21 mouse cellular contexts compared by ENCODE assay signal in the genomic region with DNA sequence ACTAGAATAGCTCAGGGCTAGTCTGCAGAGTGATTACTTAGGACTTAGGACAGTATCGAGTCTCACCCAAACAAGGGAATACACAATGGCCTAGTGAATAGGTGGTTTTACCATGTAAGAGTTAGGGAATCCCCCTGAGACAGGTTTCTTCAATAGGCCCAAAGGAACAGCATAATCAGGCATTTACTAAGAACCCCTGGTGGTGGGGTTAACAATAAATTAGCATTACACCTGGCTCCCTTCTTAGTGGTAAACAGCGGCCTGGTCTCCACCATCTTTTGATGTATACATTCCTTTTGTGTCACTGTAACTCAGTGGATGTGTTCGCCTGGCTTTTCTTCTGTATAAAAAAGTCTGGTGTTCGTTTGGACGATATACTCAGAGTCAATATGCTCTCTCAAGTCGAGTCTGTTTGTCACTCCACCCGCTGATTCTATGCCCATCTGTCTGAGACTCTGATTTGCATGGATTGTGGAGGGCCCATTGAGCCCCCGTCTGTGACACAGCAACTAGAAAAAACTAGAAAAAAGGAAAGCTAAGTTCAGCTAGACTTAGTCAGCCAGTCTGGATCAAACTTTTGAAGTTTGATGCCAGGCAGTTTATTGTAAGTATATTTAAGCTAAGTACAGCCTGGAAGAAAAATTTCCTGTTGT.
DNase-seq lines count a peak whose midpoint lies in the region; TF ChIP-seq lines count a peak whose summit lies in the region.
"Had no signal": no experiment of that assay in that cellular context is flagged by ENCODE, and none has a peak within 500 bp of the region (broad histone marks: within the 10 kb centered on the region; RNA-seq: fewer than 3 reads in every experiment).

No protein-coding gene starts in this region.

- 0 out of 2 replicates have a peak, but pooled peaks have one; percentile 3 for TF ChIP-seq CTCF in layer of hippocampus, adult 2 months (conservative IDR thresholded peaks at IDR 0.05)
- no peak for TF ChIP-seq CTCF in ES-Bruce4 (IDR thresholded peaks at IDR 0.05; ENCODE audit: low read depth, low read length)
- TF ChIP-seq CTCF in olfactory bulb, adult 2 months (IDR thresholded peaks at IDR 0.05; ENCODE audit: insufficient read depth, low read depth, low read length), result no peak

- H3K27ac ChIP-seq in layer of hippocampus, adult 2 months, result no peak overlapping the region
- peak overlapping the region; percentile 84 for H3K27ac ChIP-seq in ES-Bruce4 (ENCODE audit: insufficient read depth, low read length)
- peak overlapping the region; percentile 12 for H3K27ac ChIP-seq in olfactory bulb, adult 2 months (ENCODE audit: insufficient read depth, low read depth, low read length)
- H3K27ac ChIP-seq: embryonic facial prominence, embryonic 12.5 days; forebrain, embryonic 12.5 days; gastrocnemius, adult 2 months; heart, embryonic 10.5 days; hindbrain, embryonic 12.5 days had no signal

- 73% methylated on average over 8 of the region's 8 CpGs for WGBS in olfactory bulb, adult 2 months

- TF ChIP-seq POLR2A in ES-Bruce4 (IDR thresholded peaks at IDR 0.05; ENCODE audit: insufficient read depth, low read length), result no peak
- TF ChIP-seq POLR2A in olfactory bulb, adult 2 months (IDR thresholded peaks at IDR 0.05; ENCODE audit: insufficient read depth, low read depth, low read length), result no peak

- peaks cover 4% of the 10 kb centered on the region for H3K4me1 ChIP-seq in ES-Bruce4 (ENCODE audit: control insufficient read depth, insufficient read depth, low read length)
- H3K4me1 ChIP-seq in olfactory bulb, adult 2 months (ENCODE audit: control insufficient read depth, insufficient read depth, low read length), result peaks cover 7% of the 10 kb centered on the region
- H3K4me1 ChIP-seq: forebrain, embryonic 12.5 days; heart, embryonic 10.5 days; hindbrain, embryonic 12.5 days had no signal

- H3K9me3 ChIP-seq in ES-Bruce4 (replicated peaks; ENCODE audit: control insufficient read depth, insufficient read depth, low read length, poor library complexity, severe bottlenecking), result peaks cover 6% of the 10 kb centered on the region
- H3K9me3 ChIP-seq: embryonic facial prominence, embryonic 12.5 days; forebrain, embryonic 12.5 days; G1E; heart, embryonic 10.5 days; hindbrain, embryonic 12.5 days had no signal

- no peaks in the 10 kb centered on the region; the same call in 1 of the 2 replicates for H3K27me3 ChIP-seq in ES-Bruce4 (ENCODE audit: control insufficient read depth, insufficient read depth, low read length, poor library complexity, severe bottlenecking)
- H3K27me3 ChIP-seq: CH12.LX; embryonic facial prominence, embryonic 12.5 days; forebrain, embryonic 12.5 days; hindbrain, embryonic 12.5 days had no signal

- DNase-seq in layer of hippocampus, adult 2 months (ENCODE audit: low spot score in 2 of 2), result peak; percentile 21 to 66
- no peak for DNase-seq in layer of hippocampus, postnatal 10 days (ENCODE audit: low spot score in 2 of 2)
- DNase-seq in R1 (ENCODE audit: low read depth, low spot score), result peak; percentile 90
- no peak for DNase-seq in frontal cortex, postnatal 36 days (ENCODE audit: low spot score in 2 of 2)
- DNase-seq: adrenal gland, adult 8-10 months; adrenal gland, postnatal 36 days; cerebellum, adult 11-12 months; cerebellum, adult 9-10 months; cerebellum, postnatal 25 days; gastrocnemius, adult 2 months; gastrocnemius, postnatal 25 days; heart, postnatal 10 days; heart, postnatal 4 days had no signal

- H3K36me3 ChIP-seq in ES-Bruce4 (ENCODE audit: control insufficient read depth, insufficient read depth, low read length, poor library complexity, severe bottlenecking), result no peaks in the 10 kb centered on the region
- H3K36me3 ChIP-seq: embryonic facial prominence, embryonic 12.5 days; forebrain, embryonic 12.5 days; G1E; heart, embryonic 10.5 days; hindbrain, embryonic 12.5 days had no signal

- H3K4me3 ChIP-seq in layer of hippocampus, adult 2 months, result no peak overlapping the region
- H3K4me3 ChIP-seq in ES-Bruce4 (ENCODE audit: low read depth, low read length), result no peak overlapping the region
- H3K4me3 ChIP-seq in olfactory bulb, adult 2 months (ENCODE audit: insufficient read depth, low read depth, low read length), result no peak overlapping the region
- H3K4me3 ChIP-seq: embryonic facial prominence, embryonic 12.5 days; forebrain, embryonic 12.5 days; gastrocnemius, adult 2 months; heart, embryonic 10.5 days; hindbrain, embryonic 12.5 days had no signal

- no peak for TF ChIP-seq EP300 in ES-Bruce4 (IDR thresholded peaks at IDR 0.05; ENCODE audit: insufficient read depth, low read depth, low read length)

- H3K9ac ChIP-seq in ES-Bruce4 (ENCODE audit: low read depth, poor library complexity, severe bottlenecking), result no peak overlapping the region
- H3K9ac ChIP-seq: embryonic facial prominence, embryonic 12.5 days; forebrain, embryonic 12.5 days; hindbrain, embryonic 12.5 days had no signal

Comparison
In these comparisons a context has a peak if more than half of its experiments do, and no peak if none do; other contexts are left out.
1. DNase-seq: peak in layer of hippocampus, adult 2 months (2 of 2) and R1 (single experiment); none in layer of hippocampus, postnatal 10 days (0 of 2) and frontal cortex, postnatal 36 days (0 of 2).